Mouse (Mus musculus) spleen, adult 10 weeks (tissue): ENCODE data around the gene Flg2. TPM values are rescaled to one million over a fixed set of nuclear protein-coding genes. Genes with fewer than 3 reads are reported as not detected.

Source experiments
- polyA plus RNA-seq: library from polyadenylated mRNA; stranded (reverse); fragments of 350-450 nt; fragmentation: Illumina TruSeq; extraction: RNeasy Lipid Tissue Mini Kit (QIAGEN cat#74804); gene quantifications from one replicate; pipeline ENCODE4 v1.2.3, GENCODE M21; 2015; ENCODE audit warnings: low replicate concordance; ENCODE audit not compliant: insufficient read depth

The Flg2 gene
- polyA plus RNA-seq, result not detected

DNA sequence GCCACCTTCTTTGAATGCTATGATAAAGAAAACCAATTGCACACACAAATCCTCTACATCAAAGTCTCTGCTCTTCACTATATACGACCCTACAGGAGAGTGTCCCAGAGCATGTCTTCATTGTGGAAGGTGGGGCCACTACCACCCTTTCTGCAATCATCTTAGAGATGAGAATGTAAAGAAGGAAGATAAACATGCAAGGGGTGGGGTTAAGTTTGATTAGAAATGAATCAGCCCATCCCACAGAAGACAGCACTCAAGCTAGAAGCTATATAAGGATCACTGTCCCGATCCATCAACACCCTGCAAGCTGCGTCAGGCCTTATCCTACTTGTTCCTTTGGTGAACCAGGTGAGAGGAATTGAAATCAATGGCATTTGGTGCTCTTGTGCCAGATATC, at the start of gene Flg2:
Gene Flg2 (plus strand): TSS at position 301 of the 400 bp plus-strand sequence.

Other genes with a start within 250 kb of the Flg2 start
- gene Lce3d, start 239.9 kb upstream of the Flg2 start, polyA plus RNA-seq, result not detected
- gene Lce3e, start 230.2 kb upstream of the Flg2 start, polyA plus RNA-seq, result not detected
- not detected for gene Lce3f, start 205.1 kb upstream of the Flg2 start, polyA plus RNA-seq
- gene Crct1, start 181.6 kb upstream of the Flg2 start, polyA plus RNA-seq, result not detected
- gene Lce1m, start 178.2 kb upstream of the Flg2 start, polyA plus RNA-seq, result not detected
- gene Gm4858, start 128.5 kb upstream of the Flg2 start, polyA plus RNA-seq, result not detected
- gene Crnn, start 52.5 kb upstream of the Flg2 start, polyA plus RNA-seq, result not detected
- not detected for gene Flg, start 76.2 kb downstream of the Flg2 start, polyA plus RNA-seq
- gene Hrnr, start 122.5 kb downstream of the Flg2 start, polyA plus RNA-seq, result not detected
- gene Rptn, start 196.4 kb downstream of the Flg2 start, polyA plus RNA-seq, result not detected
- not detected for gene Tchh, start 245.1 kb downstream of the Flg2 start, polyA plus RNA-seq